Mouse (Mus musculus) frontal cortex, postnatal 25 days (tissue): ENCODE measurements at regions not wholly inside any gene's neighbourhood (a gene's known extent, or its start where the extent isn't known, plus 50 kb on each side); places are given as distances from the start of the nearest gene placed in this dataset.
A peak's percentile ranks its signal among the peaks of the same experiment; 100 is the strongest.

Experiments
- DNase-seq, 2 experiments: peaks; one replicate each; pipeline ENCODE4 v3.0.0; 2022; ENCODE audit warnings: low spot score in 2 of 2

GRCm38 (mm10) chr1:147239108-147239507 lies 744.5 kb downstream of the Brinp3 start:
- no peak for DNase-seq

- no peak for DNase-seq
Measured at GRCm38 (mm10) chr1:147273324-147273723, 778.8 kb downstream of the Brinp3 start.

- no peak for DNase-seq
Measured at GRCm38 (mm10) chr1:147291119-147291518, 796.6 kb downstream of the Brinp3 start.

GRCm38 (mm10) chr1:147309246-147309645 lies 814.7 kb downstream of the Brinp3 start:
- DNase-seq = no peak

GRCm38 (mm10) chr1:147343276-147343953 lies 848.9 kb downstream of the Brinp3 start:
- DNase-seq = peak; percentile 23 to 30

GRCm38 (mm10) chr1:147344027-147344426 lies 849.5 kb downstream of the Brinp3 start:
- no peak for DNase-seq
